Mouse (Mus musculus): ENCODE results near the gene Cyp2w1.
A peak's percentile ranks its signal among the peaks of the same experiment; 100 is the strongest.

Cyp2w1 gene

DNA sequence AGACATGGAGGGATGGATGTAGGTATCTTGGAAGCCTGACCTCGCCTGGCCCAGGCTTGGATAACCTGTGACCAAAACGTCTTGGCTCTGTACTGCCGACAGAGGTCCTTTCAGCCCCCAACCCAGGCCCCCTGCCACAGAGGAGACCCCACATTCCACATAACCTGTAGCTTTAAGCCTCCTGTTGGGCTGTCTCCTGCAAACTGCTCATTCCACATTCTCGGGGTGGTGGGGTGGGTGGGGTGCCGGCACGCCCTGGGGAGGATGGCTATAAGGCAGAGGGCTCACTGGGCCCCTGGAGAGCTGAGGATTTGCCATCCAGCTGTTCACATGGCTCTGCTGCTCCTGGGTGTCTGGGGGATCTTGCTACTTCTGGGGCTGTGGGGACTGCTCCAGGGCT lies at the start of gene Cyp2w1:
Cyp2w1 (plus strand) TSS at position 301 of the 400 bp plus-strand sequence.
- no peak for DNase-seq (ENCODE audit: low spot score)

DNA sequence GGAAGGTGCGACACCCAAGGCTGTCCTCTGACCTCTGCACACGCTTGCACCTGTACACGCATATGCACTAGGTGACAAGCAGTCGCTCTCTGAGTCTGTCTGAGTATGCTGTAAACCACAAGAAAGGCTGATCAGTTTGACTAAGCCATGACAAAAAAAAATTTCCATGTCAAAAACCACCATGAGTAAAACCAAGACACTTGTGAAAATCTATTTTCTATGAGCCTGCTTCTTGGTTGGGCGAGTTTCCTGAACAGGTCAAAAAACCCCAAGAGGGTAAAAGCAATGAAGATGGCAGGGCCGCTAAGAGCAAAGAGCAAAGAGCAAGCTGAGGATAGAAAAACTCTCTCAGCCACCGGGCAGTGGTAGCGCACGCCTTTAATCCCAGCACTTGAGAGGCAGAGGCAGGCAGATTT lies 48.8 kb upstream of the Cyp2w1 start:
- no peak for DNase-seq (ENCODE audit: low spot score)

DNA sequence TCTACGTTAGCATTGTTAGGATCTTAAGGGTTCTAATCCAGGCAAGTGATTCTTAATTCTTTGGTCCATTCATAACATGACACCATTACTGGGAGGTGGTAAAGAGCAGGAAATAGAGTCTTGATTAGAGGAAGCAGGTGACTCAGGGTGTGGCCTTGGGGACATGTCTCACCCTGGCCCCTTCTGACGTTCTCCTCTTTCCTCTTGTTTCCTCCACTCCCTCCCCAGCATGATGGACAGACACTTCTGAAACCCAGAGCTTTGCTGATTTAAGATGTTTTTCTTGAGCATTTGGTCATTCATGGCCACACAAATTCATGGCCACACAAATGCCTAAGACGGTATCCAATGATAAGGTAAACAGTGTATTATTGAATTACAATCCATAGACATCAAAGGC lies 42.5 kb upstream of the Cyp2w1 start:
- no peak for DNase-seq (ENCODE audit: low spot score)

DNA sequence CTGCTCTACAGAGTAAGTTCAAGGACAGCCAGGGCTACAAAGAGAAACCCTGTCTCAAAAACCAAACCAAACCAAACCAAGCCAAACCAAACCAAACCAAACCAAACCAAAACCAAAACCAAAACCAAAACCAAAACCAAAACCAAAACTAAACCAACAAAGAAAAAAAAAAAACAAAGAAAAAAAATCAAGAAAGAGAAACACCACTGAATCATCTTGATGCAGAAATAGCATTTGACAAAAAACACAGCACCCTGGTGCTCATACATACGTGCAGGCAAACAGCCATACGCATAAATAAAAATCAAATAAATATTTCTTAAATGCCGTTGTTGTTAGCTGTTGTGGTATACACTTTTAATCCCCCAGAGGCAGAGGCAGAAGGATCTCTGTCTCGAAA lies 41.9 kb upstream of the Cyp2w1 start:
- DNase-seq (ENCODE audit: low spot score): no peak

DNA sequence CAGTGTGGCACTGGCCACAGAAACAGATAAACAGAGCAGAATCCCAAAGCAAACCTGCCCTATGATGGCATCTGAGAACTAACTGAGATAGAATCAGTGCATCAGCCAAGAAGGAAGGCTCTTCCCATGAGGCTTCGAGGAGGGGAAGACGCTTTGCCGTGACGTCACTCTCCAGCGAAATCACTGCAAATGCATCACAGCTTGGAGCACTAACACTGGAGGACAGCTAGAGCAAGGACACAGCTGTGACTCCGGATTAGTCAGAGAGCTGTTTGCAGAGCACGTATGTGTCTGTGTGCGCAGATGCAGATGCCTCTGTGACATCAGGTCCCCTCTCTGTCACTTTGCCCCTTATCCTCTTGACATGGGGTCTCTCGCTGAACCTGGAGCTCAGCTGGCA lies 40.6 kb upstream of the Cyp2w1 start:
- no peak for DNase-seq (ENCODE audit: low spot score)

DNA sequence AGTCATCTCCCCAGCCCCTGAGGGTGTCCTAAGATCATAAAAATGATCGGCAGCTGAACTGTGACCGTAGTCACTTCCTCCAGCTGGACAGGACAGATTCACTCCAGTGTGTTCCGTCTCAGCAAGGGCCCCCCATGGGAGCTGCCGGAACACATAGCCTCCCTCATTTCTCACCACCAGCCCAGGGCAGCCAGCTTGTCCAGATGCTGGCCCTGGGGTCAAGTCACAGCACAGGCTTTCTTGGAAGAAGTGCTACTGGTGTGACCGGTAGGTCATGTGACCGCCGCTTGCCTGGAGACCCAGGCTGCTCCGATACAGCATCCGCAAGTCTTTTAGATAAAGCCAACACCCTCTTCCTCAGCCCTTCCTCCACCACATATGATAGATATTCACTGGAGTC lies 38.9 kb upstream of the Cyp2w1 start:
- DNase-seq (ENCODE audit: low spot score): no peak

DNA sequence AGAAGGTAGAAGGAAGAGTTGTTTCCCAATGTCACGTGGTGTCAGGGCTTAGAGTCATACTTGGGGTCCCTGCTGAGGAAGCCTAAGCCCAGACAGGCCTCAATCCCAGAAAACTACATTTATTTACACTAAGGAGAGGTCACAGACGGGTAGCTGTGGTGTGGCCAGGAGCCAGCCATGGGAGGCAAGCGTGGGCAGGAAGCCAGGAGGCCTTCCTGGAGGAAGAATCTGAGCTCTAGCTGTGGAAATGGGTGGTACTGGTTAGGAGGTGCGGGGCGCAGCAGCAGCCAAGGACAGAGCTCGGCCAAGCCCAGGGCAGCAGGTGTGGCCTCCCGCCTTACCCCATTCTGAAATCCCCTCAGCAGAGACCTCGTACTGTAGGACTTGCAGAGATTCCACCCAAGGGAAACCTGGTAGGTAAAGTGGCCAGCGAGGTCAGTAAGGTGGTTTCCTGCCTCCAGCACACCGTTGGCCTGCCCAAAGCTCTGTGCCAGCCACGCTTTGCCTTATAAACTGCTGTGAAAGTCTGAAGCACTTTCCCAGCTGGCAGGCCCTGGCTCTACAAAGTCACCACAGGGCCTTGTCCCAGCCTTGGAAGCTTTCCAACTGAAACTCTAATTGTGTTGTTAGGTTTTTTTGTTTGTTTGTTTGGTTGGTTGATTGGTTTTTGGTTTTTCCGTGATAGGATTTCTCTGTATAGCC lies 37.3 kb upstream of the Cyp2w1 start:
- no peak for DNase-seq (ENCODE audit: low spot score)

DNA sequence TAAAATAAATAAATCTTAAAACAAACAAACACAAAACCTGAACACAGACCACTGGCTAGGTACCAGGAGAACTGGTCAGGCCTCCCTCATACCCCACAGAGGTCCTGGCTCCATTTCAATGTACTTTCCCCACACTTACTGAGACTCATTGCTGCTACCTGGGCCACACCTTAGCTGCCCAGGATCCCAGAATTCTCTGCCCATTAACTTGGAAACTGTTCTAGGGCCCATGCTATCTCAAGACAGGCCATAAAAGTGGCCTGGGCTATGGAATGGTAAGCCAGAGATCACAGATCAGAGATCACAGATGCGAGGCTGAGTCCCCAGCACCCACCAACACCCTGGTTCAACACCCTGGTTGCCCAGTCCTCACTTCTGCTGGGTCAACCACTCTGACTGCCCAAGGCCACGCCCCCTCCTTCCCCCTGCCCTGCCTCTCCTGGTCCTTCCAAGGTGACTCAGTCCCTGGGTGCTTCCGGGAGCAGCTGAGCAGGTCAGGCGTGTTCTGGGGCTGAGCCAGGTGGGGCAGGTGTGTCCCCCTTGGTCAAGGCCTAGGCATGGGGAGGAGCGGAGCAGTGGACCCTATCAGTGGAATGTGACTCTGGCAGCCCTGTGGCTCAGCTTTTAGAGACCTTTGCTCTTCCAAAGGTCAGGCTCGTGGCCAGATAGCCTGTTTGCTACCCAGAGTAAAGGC lies 35.3 kb upstream of the Cyp2w1 start:
- no peak for DNase-seq (ENCODE audit: low spot score)

DNA sequence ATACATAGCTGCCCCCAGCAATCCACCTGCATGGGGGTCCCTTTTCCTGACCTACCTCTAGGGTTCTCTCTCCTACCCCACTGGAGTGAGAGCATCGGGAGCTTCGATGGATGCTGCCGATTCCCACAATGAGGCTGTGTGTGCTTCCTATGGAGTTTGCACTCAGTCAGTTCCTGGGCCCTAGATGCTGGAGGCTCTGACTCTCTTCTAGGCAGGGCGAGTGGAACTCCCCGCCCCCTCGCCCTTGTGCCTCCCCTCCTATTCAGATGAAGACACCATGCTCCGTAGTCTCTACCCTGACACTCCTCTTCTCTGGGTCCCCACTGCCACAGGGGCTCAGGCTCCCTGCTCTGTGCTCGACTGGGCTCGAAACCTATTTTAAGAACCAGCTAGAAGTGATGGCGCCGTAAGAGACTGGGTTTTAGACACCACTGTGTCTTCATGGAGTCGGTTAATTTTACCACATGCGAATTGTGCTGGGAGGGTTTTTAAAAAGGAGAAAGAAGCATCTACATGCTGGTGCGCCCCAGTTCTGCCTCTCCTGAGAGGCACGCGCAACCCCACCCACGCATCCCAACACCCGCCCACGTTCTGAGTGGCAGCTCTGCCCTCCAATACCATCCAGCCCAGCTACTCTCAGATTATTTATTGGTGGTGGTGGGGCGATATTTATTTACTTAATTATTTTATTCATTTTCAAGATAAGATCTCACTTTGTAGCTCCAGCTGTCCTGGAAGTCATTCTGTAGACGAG lies 34.5 kb upstream of the Cyp2w1 start:
- DNase-seq (ENCODE audit: low spot score): peak; percentile 43

DNA sequence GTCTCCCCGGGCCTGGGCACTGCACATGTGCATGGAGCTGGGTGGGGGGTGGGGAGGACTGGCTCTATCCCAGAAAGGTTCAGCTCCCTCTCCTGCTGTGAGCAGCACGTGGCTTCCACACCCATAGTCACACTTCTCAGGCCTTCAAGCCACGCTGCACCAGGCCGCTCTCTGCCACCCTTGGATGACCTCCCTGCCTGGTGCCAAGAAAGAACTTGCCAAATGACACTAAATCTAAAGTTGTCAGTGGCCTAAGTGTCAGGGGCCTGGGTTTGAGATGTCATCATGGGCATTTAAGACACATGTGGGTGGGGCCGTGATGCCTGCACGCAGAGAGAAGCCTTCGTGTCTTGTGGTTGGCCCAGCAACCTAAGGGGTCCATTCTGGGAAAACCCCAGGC lies 32.0 kb upstream of the Cyp2w1 start:
- DNase-seq (ENCODE audit: low spot score): no peak

DNA sequence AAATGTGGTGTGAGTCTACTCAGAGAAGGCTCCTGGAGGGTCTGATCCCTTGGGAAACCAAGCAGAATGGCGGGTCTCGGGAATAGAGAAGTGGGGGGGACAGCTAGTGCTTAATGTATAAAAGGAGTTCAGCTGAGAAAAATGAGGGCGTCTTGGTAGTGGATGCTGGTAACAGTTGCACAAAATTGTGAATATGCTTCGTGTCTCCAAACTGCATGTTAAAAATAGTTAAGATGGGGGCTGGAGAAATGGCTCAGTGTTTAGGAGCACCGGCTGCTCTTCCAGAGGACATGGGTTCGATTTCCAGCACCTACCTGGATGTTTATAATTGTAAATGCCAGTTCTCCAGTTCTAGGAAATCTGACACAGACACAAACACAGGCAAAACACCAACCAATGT lies 31.1 kb upstream of the Cyp2w1 start:
- DNase-seq (ENCODE audit: low spot score): no peak

DNA sequence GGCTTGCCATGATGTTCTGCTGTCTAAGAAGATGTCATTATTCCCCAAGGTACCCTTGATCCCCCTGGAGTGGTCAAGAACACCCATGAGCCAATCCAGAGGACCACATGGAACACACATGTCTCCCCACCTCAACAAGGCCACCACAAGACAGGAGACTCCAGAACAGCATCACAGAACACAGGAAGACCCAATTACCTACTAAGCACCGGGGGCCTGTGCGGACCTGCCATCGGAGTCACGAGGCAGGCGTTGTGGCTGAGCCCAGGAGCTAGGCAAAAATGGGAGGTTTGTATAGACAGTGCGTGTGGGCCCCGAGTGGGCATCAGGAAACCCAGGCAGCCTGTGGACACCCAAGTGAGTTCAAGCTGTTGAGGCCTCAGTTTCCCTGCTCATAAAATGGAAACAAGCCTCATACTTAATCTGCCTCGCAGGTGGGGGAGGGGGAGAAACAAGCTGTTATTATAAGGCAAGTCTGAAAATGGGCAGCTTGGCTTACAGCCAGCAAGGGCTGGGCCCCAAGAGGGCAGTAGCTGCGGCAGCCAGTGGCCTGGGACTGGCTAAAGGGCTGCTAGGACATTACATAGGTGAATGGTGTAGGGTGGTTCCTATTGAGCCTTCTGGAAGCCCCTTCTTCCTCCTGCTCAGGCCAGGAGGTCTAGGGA lies 29.0 kb upstream of the Cyp2w1 start:
- no peak for DNase-seq (ENCODE audit: low spot score)

DNA sequence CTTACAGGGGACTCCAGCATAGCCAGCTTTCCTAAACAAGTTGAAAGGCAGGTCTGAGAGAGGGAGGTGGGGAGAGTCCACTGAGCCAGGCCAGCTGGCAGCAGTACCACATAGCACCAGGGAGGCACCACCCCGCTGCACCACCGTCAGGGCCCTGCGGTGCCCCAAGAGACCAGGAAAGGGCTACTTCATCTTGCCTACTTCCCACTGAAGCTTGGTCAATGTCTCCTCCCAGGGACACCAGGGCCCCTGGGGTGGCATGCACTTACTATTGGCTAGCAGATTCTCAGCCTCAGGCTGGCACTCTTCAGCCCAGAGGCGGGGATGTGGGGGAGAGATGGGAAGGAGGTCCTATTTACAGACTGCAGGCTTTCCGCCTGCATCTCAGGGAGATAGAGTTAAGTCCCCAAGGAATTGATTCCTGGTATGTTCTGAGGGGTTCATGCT lies 28.3 kb upstream of the Cyp2w1 start:
- DNase-seq (ENCODE audit: low spot score): no peak

DNA sequence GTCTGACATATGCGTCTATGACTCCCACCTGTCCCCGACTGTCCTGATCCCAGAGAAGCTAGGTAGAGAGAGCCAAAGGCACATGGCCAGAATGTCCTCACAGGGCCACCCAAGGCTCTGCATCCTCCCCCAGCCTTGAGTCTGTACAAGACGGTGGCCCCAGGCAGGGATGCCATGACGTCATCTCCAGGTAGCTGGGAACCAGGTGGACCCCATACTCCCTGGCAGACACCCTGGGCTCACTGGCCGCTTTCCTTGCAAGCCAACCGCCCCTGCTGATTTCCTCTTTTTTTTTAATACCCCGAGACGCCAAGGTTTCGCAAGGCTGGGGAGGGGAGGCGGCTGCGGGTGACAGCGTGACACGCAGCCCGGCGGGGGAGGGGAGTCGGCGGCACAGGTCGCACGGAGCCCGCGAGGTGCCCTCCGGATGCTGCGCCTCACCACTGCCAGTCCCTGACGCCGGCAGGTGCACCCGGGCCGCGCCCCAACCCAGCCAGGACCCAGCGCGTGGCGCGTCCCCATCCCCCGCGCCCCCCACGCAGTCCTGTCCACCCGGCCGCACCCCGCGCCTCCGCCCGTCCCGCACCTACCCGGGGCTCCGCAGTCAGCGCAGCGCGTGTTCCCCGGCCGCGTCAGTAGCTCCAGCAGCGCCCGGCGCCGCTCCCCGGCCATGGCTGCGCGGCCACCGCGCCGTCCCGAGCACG lies 27.6 kb upstream of the Cyp2w1 start:
- DNase-seq (ENCODE audit: low spot score): no peak

DNA sequence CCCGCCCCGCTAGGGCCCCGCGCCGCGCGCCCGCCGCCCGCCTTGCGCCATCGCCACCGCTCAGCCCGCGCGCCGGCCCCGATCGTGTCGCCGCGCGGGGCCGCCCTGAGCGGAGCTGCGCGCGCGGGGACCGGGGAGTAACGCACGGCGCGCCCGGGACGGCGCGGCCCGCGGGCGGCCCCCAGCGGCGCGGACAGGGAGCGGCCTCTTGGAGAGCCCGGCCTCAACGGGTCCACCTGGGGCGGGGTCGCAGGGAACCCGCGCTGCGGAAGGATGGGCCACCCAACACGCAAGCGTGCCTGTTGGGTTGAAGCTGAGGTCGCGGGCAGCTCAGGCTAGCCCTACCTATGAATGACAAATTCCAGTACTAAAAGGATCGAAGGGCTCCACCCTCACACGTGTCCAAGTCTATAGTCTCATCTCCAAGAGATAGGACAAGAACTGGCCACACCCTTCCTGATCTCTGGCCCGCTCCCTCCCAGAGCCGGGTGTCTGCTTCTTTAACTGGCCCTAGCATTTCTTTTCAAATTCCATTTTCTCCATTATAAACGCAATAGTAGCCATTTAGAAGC lies 26.9 kb upstream of the Cyp2w1 start, which contains the start of gene Adap1:
Adap1 (minus strand) TSS at position 228 of the 572 bp plus-strand sequence.
- DNase-seq (ENCODE audit: low spot score): no peak

DNA sequence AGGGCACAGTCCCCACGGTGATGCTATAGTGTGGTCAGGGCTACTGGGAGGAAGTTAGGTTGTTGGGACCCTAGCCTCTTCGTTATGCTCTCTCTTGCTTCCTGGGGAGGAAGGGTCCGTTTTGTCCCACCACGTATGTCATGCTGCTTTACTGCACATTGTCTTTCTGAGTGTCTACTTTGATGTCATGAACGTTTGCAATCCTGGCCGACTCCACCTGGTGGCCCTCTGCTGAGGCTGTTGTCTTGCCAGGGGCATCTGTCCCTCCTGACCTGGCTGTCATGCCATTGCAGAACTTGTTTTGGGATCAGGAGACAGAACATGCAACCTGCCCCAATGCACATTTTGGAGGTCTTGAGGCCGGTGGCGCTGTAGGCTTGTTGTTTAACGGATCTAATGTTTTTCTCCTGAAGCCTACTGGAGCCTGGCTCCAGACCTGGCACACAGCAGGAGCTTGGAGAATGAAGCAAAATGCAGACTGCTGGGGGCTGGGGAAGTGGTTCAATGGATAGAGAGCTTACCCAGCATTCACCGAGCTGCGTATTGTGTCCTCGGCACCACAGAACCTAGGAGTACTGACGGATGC lies 26.2 kb upstream of the Cyp2w1 start:
- no peak for DNase-seq (ENCODE audit: low spot score)

DNA sequence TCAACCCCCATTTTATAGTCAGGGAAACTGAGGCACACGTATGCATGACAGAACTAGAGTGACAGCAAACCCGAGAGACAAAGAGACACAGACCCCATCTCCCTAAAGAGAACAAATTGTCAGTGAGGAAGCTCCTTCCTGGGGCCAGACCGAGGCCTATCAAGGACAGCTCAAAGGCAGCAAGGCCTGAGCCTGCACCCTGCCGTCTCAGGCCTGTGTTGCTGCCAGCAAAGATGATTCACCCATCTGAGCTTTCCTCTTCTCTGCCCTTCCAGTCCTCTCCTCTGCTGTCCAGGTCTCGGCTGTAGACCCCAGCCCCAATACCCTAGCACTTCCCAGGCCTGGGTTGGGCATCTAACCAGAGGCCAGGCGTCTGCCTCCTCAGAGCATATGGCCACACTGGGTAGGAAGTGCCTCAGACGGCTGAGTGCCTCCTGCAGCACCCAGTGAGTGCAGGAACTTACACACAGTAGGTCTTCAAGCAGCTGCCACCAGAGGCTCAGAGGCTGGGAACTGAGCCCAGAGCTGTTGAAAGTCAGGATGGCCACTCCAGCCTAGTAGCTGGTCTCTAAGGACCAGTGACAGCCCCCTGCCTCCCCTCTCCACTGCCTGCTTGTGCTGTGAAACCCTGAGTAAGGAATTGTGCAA lies 25.3 kb upstream of the Cyp2w1 start:
- DNase-seq (ENCODE audit: low spot score): no peak

DNA sequence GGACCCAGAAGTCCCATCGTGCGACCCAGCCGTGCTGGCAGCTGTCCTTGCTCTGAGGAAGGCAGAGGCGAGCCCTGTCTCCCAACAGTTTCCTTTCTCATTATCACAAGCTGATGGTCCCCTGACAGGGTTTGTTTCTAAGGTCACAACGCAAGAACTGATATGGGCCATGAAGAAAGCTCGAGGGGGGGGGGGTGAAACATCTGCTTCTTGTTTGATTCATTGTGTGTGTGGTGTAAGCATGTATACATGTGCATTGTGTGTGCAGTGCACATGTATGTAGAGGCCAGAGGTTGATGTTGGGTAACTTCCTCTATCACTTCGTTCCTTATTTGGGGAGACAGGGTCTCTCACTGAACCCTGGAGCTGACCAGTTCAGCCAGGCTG lies 24.8 kb upstream of the Cyp2w1 start:
- DNase-seq (ENCODE audit: low spot score): no peak

DNA sequence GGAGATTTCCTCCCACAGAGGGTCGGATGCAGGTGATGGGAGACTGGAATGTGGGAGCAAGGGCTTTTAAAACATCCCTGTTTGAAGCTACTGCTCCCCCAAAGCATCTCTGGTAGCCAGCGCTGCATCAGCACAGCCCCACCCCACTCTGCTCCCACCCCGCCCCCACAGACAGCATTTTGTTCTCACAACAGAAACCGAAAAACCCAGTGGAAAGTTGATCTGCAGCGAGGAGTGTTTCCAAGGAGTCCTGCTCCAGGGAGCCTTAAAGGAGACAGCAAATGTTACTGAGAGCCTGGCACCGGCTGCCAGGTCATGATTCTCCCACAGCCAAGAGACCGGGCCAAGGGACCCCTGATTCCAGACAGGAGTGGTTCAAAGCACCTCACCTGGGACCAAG lies 21.7 kb upstream of the Cyp2w1 start:
- DNase-seq (ENCODE audit: low spot score): no peak

DNA sequence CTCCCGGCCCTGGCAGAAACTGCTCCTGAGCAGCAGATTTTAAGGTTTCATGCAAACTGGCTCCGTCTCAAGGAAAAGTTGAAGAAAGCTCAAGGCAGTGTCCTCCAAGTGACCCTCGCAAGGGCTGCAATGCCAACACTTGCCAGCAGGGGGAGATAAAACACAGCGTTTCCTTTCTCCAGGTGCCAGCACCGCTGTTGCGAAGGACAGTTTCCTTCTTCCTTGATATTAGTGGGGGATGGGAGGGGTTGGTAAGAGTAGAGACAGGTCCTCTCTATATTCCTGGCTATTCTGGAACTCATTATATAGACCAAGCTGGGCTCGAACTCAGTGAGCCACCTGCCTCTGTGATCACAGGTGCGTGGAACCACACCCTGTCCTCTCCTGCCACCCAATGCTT lies 20.7 kb upstream of the Cyp2w1 start:
- DNase-seq (ENCODE audit: low spot score): peak; percentile 76

Data from testis, postnatal 14 days (tissue).